Mouse (Mus musculus) thymus, adult 2 months (tissue): ENCODE results near the gene Ufsp2. TPM values are rescaled to one million over a fixed set of nuclear protein-coding genes. Genes with fewer than 3 reads are reported as not detected.

Experiments
- DNase-seq: peaks from one replicate; pipeline ENCODE4 v3.0.0; 2021
- H3K27ac ChIP-seq: fragments of 200-500 bp; 2 replicates; pipeline ENCODE4 v1.5.1; 2012; ENCODE audit warnings: low read length, control low read depth; ENCODE audit not compliant: control insufficient read depth, insufficient read depth
- H3K27me3 ChIP-seq: fragments of 200-500 bp; 2 replicates; pipeline ENCODE4 v1.6.1; 2012; ENCODE audit warnings: mild to moderate bottlenecking, low read length, moderate library complexity, mixed read lengths; ENCODE audit not compliant: control insufficient read depth, insufficient read depth
- H3K36me3 ChIP-seq: fragments of 200-500 bp; 2 replicates; pipeline ENCODE4 v1.6.1; 2012; ENCODE audit warnings: mild to moderate bottlenecking, low read length, moderate library complexity; ENCODE audit not compliant: control insufficient read depth, insufficient read depth
- H3K4me1 ChIP-seq: fragments of 200-500 bp; replicated peaks from 2 replicates; pipeline ENCODE4 v1.6.1; 2012; ENCODE audit warnings: low read length; ENCODE audit not compliant: control insufficient read depth, insufficient read depth
- H3K4me3 ChIP-seq: fragments of 200-500 bp; 2 replicates; pipeline ENCODE4 v1.5.1; 2012; ENCODE audit warnings: mild to moderate bottlenecking, low read length, control low read depth, moderate library complexity; ENCODE audit not compliant: control insufficient read depth, insufficient read depth
- CTCF ChIP-seq: fragments of 200-500 bp; IDR thresholded peaks from 2 replicates; pipeline ENCODE4 v1.5.1; 2012; ENCODE audit warnings: mild to moderate bottlenecking, control low read depth, low read length, moderate library complexity, borderline replicate concordance; ENCODE audit not compliant: control insufficient read depth, poor library complexity, insufficient read depth; ENCODE audit errors: extremely low read depth
- POLR2A ChIP-seq: fragments of 200-500 bp; IDR thresholded peaks from 2 replicates; pipeline ENCODE4 v1.6.1; 2012; ENCODE audit warnings: mild to moderate bottlenecking, low read length, control low read depth, moderate library complexity; ENCODE audit not compliant: control insufficient read depth, poor library complexity, insufficient read depth; ENCODE audit errors: extremely low read depth
- WGBS: fragments of 180-500 bp; shearing (Covaris S2); methylation state at CpG from one replicate; pipeline ENCODE4 v1.1.7; 2018; 5-methylcytosine and 5-hydroxymethylcytosine counted together
- polyA plus RNA-seq: library from polyadenylated mRNA; depleted of rRNA; stranded (reverse); fragments of >200 nt; gene quantifications from 2 replicates; pipeline ENCODE4 v1.2.3, GENCODE M21; 2012

The Ufsp2 gene
- polyA plus RNA-seq, 1 experiment = 13.0 TPM

DNA sequence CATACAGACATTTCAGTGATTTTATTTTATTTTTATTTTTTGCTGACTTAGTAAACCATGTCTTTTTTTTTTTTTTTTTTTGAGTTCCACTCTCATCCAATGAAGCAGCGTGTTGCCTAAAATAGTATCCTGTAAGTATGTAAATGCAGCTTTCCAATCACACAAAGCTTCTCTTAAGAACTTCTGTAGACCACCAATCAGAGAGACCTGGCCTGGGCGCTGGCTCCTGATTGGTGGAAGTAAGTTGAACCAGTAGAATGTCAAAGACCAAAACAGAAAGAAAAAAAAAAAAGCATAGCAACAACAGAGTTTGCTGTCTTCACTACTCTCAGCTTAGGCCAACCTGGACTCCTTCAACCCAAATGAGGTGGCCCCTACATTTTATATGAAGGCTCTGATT, 35.0 kb downstream of the Ufsp2 start:
- Histone ChIP-seq H3K27ac (no peak overlapping the region), H3K27me3 (no peaks in the 10 kb centered on the region), H3K4me3 (no peak overlapping the region), H3K4me1 (no peaks in the 10 kb centered on the region), H3K36me3 (no peaks in the 10 kb centered on the region)
- DNase-seq = no peak
- no peak for TF ChIP-seq CTCF
- TF ChIP-seq POLR2A = no peak
- 90% methylated on average over 2 of the region's 2 CpGs for WGBS

DNA sequence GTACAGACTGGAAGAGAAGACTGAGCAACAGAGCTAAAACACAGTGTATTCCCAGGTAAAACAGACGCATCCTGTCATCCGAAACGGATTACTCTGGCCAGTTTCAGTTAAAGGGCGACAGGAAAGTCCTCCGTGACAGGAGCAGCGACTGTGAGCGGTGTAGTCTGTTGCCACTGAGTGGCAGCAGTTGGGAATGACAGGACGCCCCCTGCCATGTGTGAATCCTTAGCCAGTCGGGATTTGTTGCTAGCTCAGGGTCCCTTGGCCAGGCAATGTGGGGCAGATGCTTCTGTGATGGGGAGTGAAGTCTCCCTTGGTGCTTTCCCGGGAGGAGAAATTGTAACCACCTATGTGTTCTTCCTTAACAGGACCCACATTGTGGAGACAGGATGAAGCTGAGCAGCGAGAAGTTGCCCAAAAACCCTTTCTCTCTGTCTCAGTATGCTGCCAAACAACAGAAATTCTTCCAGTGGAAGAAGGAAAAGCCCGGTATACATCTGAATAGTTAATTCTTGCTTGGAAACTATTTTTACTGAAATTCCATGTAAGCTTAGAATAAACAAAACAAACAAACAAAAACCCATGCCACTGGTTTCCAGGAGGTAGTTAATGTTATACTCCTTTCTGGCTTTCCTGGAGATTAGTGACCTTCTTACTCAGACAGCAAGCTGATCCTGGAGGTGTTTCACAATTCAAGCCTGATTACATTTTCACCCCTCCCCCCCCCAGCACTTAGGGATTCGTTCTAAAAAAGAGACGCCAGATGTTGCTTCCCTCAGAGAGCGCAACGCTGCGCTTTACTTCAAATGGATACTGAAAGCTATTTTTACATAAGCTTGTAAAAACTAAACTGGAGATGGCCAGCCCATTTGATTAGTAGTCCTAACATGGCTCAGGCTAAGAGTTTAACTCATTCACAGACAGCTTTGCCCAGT, 35.7 kb downstream of the Ufsp2 start:
- no peak for DNase-seq
- no peaks in the 10 kb centered on the region for H3K4me1 ChIP-seq
- no peaks in the 10 kb centered on the region for H3K27me3 ChIP-seq
- TF ChIP-seq POLR2A (no peak), CTCF (no peak)
- H3K4me3 ChIP-seq = no peak overlapping the region
- WGBS = 60% methylated on average over 17 of the region's 17 CpGs
- H3K36me3 ChIP-seq = no peaks in the 10 kb centered on the region
- no peak overlapping the region for H3K27ac ChIP-seq

DNA sequence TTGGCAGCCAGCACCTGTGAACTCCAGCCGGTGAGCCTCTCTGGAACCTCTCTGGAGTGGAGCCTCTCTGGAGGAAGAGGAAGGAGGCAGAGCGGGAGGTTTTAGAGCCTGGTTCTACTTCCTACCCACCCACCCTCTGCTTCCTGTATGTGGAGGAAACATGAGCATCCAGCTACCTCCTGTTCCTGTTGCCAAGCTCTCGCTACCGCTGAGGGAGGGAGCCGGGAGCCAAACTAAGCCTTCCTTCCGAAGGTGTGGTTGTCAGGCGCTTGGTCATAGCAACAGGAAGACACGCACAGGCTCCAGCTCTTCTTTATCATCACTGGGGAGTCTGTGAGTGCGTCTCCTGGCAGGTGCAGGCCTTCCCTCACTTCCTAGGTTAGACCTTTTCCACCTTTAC, 46.9 kb downstream of the Ufsp2 start:
- no peak for DNase-seq
- 85% methylated on average over 9 of the region's 9 CpGs for WGBS

DNA sequence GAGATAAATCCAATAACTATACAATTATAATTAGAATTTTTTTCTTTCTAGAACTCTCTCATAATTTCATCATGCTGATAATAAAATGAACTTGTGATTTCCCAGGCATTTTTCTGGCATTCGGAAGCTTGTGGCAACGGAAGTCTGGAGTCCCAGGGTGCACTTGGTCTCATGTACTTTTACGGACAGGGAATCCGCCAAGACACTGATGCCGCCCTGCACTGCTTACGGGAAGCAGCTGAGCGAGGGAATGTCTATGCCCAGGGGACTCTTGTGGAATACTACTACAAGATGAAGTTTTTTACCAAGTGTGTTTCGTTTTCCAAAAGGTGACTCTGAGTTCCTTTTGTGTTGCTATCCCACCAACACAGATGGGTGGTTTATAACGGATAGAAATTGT, 47.4 kb downstream of the Ufsp2 start:
- TF ChIP-seq POLR2A (no peak), CTCF (no peak)
- Histone ChIP-seq H3K36me3 (no peaks in the 10 kb centered on the region), H3K27ac (no peak overlapping the region), H3K27me3 (no peaks in the 10 kb centered on the region), H3K4me1 (no peaks in the 10 kb centered on the region), H3K4me3 (no peak overlapping the region)
- DNase-seq = no peak
- WGBS = 95% methylated on average over 9 of the region's 9 CpGs

More for the DNA sequence above, 46.9 kb downstream of the Ufsp2 start:
- Histone ChIP-seq H3K27ac (no peak overlapping the region), H3K4me3 (no peak overlapping the region), H3K4me1 (no peaks in the 10 kb centered on the region), H3K36me3 (no peaks in the 10 kb centered on the region), H3K27me3 (no peaks in the 10 kb centered on the region)
- no peak for TF ChIP-seq CTCF
- TF ChIP-seq POLR2A = no peak

DNA sequence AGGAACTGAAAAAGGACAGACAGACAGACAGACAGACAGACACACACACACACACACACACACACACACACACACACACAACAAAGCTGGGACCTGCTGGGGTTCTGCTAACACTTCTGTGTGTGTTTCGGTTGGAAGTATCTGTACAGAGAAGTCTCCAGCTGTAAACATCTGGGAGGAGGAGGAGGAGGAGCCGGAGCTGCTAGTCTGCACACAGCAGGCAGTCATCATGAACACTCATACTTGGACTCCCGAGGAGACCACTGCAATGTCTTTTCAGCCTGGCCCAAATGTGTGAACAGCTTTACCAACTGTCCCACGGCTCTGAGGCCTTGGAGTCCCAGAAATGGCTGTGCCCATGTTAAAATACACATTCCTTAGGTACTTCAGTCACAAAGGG, 49.1 kb downstream of the Ufsp2 start:
- DNase-seq = no peak
- Histone ChIP-seq H3K36me3 (no peaks in the 10 kb centered on the region), H3K4me1 (no peaks in the 10 kb centered on the region), H3K27ac (no peak overlapping the region), H3K4me3 (no peak overlapping the region), H3K27me3 (no peaks in the 10 kb centered on the region)
- 90% methylated on average over 4 of the region's 4 CpGs for WGBS
- no peak for TF ChIP-seq CTCF
- TF ChIP-seq POLR2A = no peak

DNA sequence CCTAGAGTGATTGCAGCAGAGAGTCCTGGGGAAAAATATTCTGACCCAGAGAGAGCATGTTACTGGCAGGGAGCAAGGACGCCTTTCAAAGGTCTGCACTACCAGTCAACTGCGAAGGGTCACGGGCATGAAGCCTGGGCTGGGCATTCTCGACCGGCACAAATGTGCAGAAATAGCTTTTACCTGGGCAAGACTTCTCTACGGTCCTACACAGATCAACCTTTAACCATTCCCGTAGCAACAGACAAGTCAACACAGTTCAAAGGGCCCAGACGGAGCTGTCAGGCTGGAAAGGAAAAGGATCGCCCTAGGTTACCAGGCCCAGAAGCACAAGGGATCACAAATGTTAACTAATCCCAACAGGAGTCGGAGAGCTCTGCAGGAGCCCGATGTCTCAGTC, 60.9 kb downstream of the Ufsp2 start:
- peaks cover 30% of the 10 kb centered on the region for H3K36me3 ChIP-seq
- DNase-seq = no peak
- H3K4me3 ChIP-seq = no peak overlapping the region
- WGBS = 97% methylated on average over 11 of the region's 11 CpGs
- no peaks in the 10 kb centered on the region for H3K27me3 ChIP-seq
- H3K4me1 ChIP-seq = no peaks in the 10 kb centered on the region
- H3K27ac ChIP-seq = no peak overlapping the region
- TF ChIP-seq CTCF (no peak), POLR2A (no peak)
